Mouse (Mus musculus): ENCODE data around the gene Mllt3.

DNA sequence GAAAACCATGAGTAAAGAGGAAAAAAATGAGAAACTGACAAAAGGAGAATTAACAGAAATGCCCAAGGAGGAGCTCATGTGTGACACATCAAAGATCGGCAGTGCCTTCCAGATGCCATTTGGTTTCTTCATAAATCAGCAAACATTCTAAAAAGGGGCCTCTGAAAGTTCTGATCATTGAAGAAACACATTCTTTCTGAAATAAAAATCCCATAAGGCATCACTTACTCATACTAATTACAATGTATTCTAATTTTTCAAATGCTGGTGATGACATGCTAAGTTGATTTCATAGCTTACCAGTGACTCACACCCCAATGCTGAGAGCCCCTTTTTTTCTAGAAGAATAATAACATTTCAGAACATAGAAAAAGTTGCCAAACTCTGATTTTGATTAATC, 194.4 kb downstream of the Mllt3 start:
- TF ChIP-seq ZMIZ1 (IDR thresholded peaks at IDR 0.05; ENCODE audit: low read depth, low read length): no peak
- TF ChIP-seq CTCF (IDR thresholded peaks at IDR 0.05 in 2 of 3, conservative IDR thresholded peaks at IDR 0.05 in 1 of 3; ENCODE audit: control insufficient read depth in 1 of 3, insufficient read depth in 1 of 3, low read depth in 2 of 3, low read length in 3 of 3, poor library complexity in 1 of 3, severe bottlenecking in 1 of 3): no peak
- TF ChIP-seq EP300 (IDR thresholded peaks at IDR 0.05; ENCODE audit: low read depth in 1 of 2, low read length in 2 of 2): no peak
- no peak for TF ChIP-seq TCF12 (IDR thresholded peaks at IDR 0.05; ENCODE audit: low read depth, low read length)
- TF ChIP-seq ELF1 (IDR thresholded peaks at IDR 0.05; ENCODE audit: low read depth, low read length): no peak
- no peak for TF ChIP-seq POLR2A (IDR thresholded peaks at IDR 0.05; ENCODE audit: control insufficient read depth in 1 of 2, insufficient read depth in 1 of 2, low read depth in 1 of 2, low read length in 2 of 2, poor library complexity in 1 of 2)
- no peak for TF ChIP-seq MAX (IDR thresholded peaks at IDR 0.05; ENCODE audit: low read length)
- TF ChIP-seq KAT2A (conservative IDR thresholded peaks at IDR 0.05; ENCODE audit: low read depth, low read length): no peak
- no peak for TF ChIP-seq MYC (IDR thresholded peaks at IDR 0.05; ENCODE audit: low read depth, low read length)
- TF ChIP-seq ZNF384 (IDR thresholded peaks at IDR 0.05; ENCODE audit: low read depth, low read length): no peak

All from MEL (cell line).